Mouse (Mus musculus): Measurements from ENCODE around the gene 6030498E09Rik.

- TF ChIP-seq CTCF (IDR thresholded peaks at IDR 0.05) = no peak
- TF ChIP-seq POLR2A (IDR thresholded peaks at IDR 0.05; ENCODE audit: insufficient read depth, low read depth, low read length) = no peak
- no peak for TF ChIP-seq EP300 (IDR thresholded peaks at IDR 0.05; ENCODE audit: insufficient read depth, low read depth, low read length)
These were observed 41.8 kb upstream of the 6030498E09Rik start for GRCm38 (mm10) chrX:38730639-38731038.

Data from heart, adult 2 months (tissue).